Mouse (Mus musculus): ENCODE data around the gene Opa3.

Gene Opa3

GRCm38 (mm10) chr7:19297034-19297433 lies 68.9 kb downstream of the Opa3 start:
- in situ Hi-C loops (cut with MboI; ENCODE audit: low pct_unique_long_range_greater_than_20kb in 1 of 2, low sequenced_read_pairs in 2 of 2, unreplicated experiment in 1 of 2) = no loop called here

DNA sequence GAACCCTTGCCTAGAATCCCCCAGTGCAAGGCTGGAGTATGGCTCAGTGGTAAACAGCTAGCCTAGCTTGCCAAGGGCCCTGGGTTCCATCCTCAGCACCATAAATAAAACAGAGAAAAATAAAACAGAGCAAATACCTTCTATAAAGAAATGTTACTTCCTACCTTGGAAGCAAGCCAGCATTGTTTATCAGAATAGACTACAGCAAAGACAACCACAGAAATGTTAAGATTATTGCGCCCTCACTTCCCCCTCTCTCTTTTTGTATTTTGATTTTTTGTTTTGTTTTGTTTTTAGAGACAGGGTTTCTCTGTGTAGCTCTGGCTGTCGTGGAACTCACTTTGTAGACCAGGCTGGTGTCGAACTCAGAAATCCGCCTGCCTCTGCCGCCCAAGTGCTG lies 69.7 kb downstream of the Opa3 start:
- in situ Hi-C loops (cut with MboI; ENCODE audit: low pct_unique_long_range_greater_than_20kb in 1 of 2, low sequenced_read_pairs in 2 of 2, unreplicated experiment in 1 of 2) = no loop called here

DNA sequence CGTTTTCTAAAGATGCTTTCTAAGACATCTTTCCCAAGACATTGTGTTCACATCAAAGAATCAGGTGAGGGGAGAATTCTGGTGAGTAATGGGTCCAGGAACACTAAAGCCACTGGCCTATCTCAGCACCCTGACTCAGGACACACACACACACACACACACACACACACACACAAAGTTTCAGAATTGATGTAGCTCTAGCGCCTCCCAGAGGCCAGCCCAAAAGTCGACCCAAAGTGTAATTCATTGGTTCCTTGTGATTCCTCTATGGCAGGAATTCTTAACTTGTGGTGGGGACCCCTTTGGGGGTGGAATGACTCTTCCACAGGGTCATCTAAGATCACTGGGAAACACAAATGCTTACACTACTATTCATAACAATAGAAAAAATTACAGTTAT lies 71.1 kb downstream of the Opa3 start:
- in situ Hi-C loops (cut with MboI; ENCODE audit: low pct_unique_long_range_greater_than_20kb in 1 of 2, low sequenced_read_pairs in 2 of 2, unreplicated experiment in 1 of 2) = no loop called here

GRCm38 (mm10) chr7:19300501-19301421 lies 72.6 kb downstream of the Opa3 start:
- in situ Hi-C loops (cut with MboI; ENCODE audit: low pct_unique_long_range_greater_than_20kb in 1 of 2, low sequenced_read_pairs in 2 of 2, unreplicated experiment in 1 of 2) = no loop called here

GRCm38 (mm10) chr7:19301461-19302263 lies 73.5 kb downstream of the Opa3 start:
- in situ Hi-C loops (cut with MboI; ENCODE audit: low pct_unique_long_range_greater_than_20kb in 1 of 2, low sequenced_read_pairs in 2 of 2, unreplicated experiment in 1 of 2) = no loop called here

DNA sequence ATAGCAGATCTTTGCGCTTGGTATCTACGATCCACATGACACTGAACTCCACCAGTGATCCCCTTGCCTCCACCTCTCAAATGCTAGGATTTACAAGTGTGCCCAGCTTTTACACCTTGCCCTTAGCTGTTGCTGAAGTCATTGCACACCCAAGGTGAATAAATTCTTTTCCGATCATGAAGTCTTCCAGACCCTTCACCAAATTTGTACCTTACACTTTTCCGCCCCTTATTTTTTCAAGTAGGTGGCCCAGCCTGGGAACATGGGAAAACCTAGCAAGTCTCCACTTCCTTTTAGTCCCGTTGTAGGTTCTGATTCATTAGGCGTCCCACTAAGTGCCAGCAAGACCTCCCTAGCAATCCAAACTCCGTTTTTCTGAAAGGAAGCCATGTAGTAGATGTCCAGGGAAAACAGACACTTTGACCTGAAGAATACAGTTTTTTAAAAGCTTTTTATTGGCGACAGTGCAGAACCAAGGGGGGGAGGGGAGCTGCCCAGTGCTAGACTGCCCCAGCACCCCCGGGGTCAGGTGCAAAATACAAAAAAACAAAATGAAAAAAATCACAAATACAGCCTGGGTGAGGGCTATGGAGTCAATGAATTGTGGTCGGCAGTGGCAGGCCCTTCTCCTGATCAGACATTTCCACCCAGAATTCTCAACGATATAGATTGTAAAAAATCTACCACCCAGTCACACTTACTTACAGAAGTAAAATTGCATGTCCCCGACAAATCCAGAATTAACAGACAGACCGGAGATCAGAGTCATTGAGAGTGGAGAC lies 74.3 kb downstream of the Opa3 start:
- in situ Hi-C loops (cut with MboI; ENCODE audit: low pct_unique_long_range_greater_than_20kb in 1 of 2, low sequenced_read_pairs in 2 of 2, unreplicated experiment in 1 of 2) = no loop called here

- in situ Hi-C loops (cut with MboI; ENCODE audit: low pct_unique_long_range_greater_than_20kb in 1 of 2, low sequenced_read_pairs in 2 of 2, unreplicated experiment in 1 of 2) = no loop called here
Observed at GRCm38 (mm10) chr7:19303046-19303305, 74.8 kb downstream of the Opa3 start.

DNA sequence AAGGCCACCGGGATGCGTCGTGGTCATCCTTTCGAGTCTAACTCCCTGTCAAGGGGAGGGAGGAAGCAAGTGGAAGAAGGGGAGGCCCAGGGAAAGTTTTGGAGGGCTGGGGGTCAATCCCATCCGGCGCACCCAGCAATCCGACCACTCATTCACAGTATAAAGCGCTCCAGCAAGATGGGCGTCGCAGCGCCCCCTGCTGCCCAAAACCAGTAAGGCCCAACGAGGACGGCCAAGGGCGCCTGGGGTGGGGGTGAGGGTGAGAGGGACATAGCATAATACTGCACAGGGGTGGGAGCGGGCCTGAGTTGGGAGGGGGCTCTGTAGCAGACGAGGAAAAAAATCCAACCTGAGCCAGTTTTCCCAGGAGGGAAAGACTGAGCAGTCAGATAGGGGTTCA lies 75.6 kb downstream of the Opa3 start:
- in situ Hi-C loops (cut with MboI; ENCODE audit: low pct_unique_long_range_greater_than_20kb in 1 of 2, low sequenced_read_pairs in 2 of 2, unreplicated experiment in 1 of 2) = no loop called here

DNA sequence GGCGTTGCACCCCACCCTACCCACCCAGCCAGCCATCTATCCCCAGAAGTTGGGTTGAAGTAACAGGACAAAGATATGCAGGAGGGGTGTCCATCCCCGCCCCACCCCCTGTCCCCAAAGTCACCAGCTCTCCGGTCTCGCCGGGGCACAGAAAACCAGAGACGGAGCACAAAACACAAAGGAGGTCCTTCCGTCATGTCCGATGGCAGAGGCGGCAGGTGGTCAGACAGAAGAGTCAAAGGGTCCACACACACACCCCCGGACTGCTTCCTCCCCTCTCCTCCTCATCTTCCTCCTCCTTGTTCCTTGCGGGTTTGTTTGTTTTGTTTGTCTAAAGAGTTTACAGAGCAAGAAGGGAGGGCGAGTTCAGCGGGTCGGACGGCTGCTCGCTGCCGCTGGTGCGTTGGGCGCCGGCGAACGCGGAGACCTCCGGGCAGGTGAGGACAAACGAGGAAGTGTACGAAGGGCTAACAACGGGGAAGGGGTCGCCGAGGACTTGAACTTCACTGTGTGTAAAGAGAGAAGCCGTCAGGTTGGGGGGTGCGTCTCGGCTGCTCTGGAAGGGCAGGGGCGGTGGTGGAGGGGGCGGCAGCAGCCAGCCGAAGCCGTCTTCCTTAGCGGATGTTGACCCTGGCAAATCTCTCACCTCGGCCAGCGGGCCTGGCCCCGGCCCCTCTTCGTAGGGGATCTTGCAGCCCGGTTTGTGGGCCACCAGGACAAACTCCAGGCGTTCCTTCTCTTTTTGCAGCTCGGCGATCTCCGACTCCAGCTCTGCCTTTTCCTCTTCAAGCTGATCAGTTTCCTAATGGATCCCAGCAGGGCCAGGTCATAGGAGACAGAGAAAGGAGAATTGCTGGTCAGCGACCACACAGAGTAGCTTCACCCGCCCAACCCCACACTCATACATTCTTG lies 76.6 kb downstream of the Opa3 start:
- in situ Hi-C loops (cut with MboI; ENCODE audit: low pct_unique_long_range_greater_than_20kb in 1 of 2, low sequenced_read_pairs in 2 of 2, unreplicated experiment in 1 of 2) = no loop called here

GRCm38 (mm10) chr7:19305413-19305735 lies 77.2 kb downstream of the Opa3 start:
- in situ Hi-C loops (cut with MboI; ENCODE audit: low pct_unique_long_range_greater_than_20kb in 1 of 2, low sequenced_read_pairs in 2 of 2, unreplicated experiment in 1 of 2) = no loop called here

Measured in mouse embryonic stem cell (cell line).